Mouse (Mus musculus): ENCODE measurements at regions not wholly inside any gene's neighbourhood (a gene's known extent, or its start where the extent isn't known, plus 50 kb on each side); places are given as distances from the start of the nearest gene placed in this dataset.
A peak's percentile ranks its signal among the peaks of the same experiment; 100 is the strongest.

- H3K27ac ChIP-seq, result no peak overlapping the region
- no peak for DNase-seq (ENCODE audit: low spot score in 2 of 2)
- H3K4me3 ChIP-seq, result no peak overlapping the region
- TF ChIP-seq CTCF (conservative IDR thresholded peaks at IDR 0.05), result no peak
Observed at GRCm38 (mm10) chr4:9218380-9218779, 979.5 kb upstream of the Car8 start.

GRCm38 (mm10) chr4:9208606-9209005 lies 969.8 kb upstream of the Car8 start:
- H3K4me3 ChIP-seq, result no peak overlapping the region
- DNase-seq (ENCODE audit: low spot score in 2 of 2), result no peak
- TF ChIP-seq CTCF (conservative IDR thresholded peaks at IDR 0.05), result no peak
- H3K27ac ChIP-seq, result no peak overlapping the region

- no peak for TF ChIP-seq CTCF (conservative IDR thresholded peaks at IDR 0.05)
- no peak for DNase-seq (ENCODE audit: low spot score in 2 of 2)
- Histone ChIP-seq H3K27ac (no peak overlapping the region), H3K4me3 (no peak overlapping the region)
Observed at GRCm38 (mm10) chr4:9200012-9200411, 961.2 kb upstream of the Car8 start.

- TF ChIP-seq CTCF (conservative IDR thresholded peaks at IDR 0.05), result no peak
- no peak for DNase-seq (ENCODE audit: low spot score in 2 of 2)
- no peak overlapping the region for H3K4me3 ChIP-seq
Observed at GRCm38 (mm10) chr4:9196435-9196834, 957.6 kb upstream of the Car8 start.

GRCm38 (mm10) chr4:9193121-9193520 lies 954.3 kb upstream of the Car8 start:
- no peak for TF ChIP-seq CTCF (conservative IDR thresholded peaks at IDR 0.05)
- no peak for DNase-seq (ENCODE audit: low spot score in 2 of 2)
- no peak overlapping the region for H3K4me3 ChIP-seq
- no peak overlapping the region for H3K27ac ChIP-seq

More at GRCm38 (mm10) chr4:9196435-9196834, 957.6 kb upstream of the Car8 start:
- H3K27ac ChIP-seq, result no peak overlapping the region

GRCm38 (mm10) chr4:9185156-9185875 lies 946.5 kb upstream of the Car8 start:
- Histone ChIP-seq H3K27ac (no peak overlapping the region), H3K4me3 (no peak overlapping the region)
- DNase-seq (ENCODE audit: low spot score in 2 of 2), result no peak
- TF ChIP-seq CTCF (conservative IDR thresholded peaks at IDR 0.05), result no peak

- TF ChIP-seq CTCF (conservative IDR thresholded peaks at IDR 0.05), result no peak
Observed at GRCm38 (mm10) chr4:9184451-9185121, 945.7 kb upstream of the Car8 start.

GRCm38 (mm10) chr4:9174365-9174764 lies 935.5 kb upstream of the Car8 start:
- DNase-seq (ENCODE audit: low spot score in 2 of 2), result no peak
- TF ChIP-seq CTCF (conservative IDR thresholded peaks at IDR 0.05), result no peak
- no peak overlapping the region for H3K4me3 ChIP-seq
- H3K27ac ChIP-seq, result no peak overlapping the region

More at GRCm38 (mm10) chr4:9184451-9185121, 945.7 kb upstream of the Car8 start:
- peak overlapping the region; percentile 43 for H3K4me3 ChIP-seq
- H3K27ac ChIP-seq, result no peak overlapping the region
- DNase-seq (ENCODE audit: low spot score in 2 of 2), result no peak

GRCm38 (mm10) chr4:9162374-9162773 lies 923.5 kb upstream of the Car8 start:
- no peak overlapping the region for H3K4me3 ChIP-seq
- no peak for DNase-seq (ENCODE audit: low spot score in 2 of 2)
- no peak for TF ChIP-seq CTCF (conservative IDR thresholded peaks at IDR 0.05)
- H3K27ac ChIP-seq, result no peak overlapping the region

- no peak for TF ChIP-seq CTCF (conservative IDR thresholded peaks at IDR 0.05)
- DNase-seq (ENCODE audit: low spot score in 2 of 2), result no peak
- Histone ChIP-seq H3K4me3 (no peak overlapping the region), H3K27ac (no peak overlapping the region)
Observed at GRCm38 (mm10) chr4:9161814-9162133, 922.9 kb upstream of the Car8 start.

- no peak overlapping the region for H3K27ac ChIP-seq
- no peak for TF ChIP-seq CTCF (conservative IDR thresholded peaks at IDR 0.05)
- DNase-seq (ENCODE audit: low spot score in 2 of 2), result no peak
- H3K4me3 ChIP-seq, result no peak overlapping the region
Observed at GRCm38 (mm10) chr4:9161068-9161813, 922.4 kb upstream of the Car8 start.

GRCm38 (mm10) chr4:9147732-9148131 lies 908.9 kb upstream of the Car8 start:
- no peak for TF ChIP-seq CTCF (conservative IDR thresholded peaks at IDR 0.05)
- no peak overlapping the region for H3K27ac ChIP-seq
- DNase-seq (ENCODE audit: low spot score in 2 of 2), result no peak
- no peak overlapping the region for H3K4me3 ChIP-seq

Measured in layer of hippocampus, adult 2 months (tissue).